Mouse (Mus musculus) forebrain, embryonic 12.5 days (tissue): ENCODE measurements at regions not wholly inside any gene's neighbourhood (a gene's known extent, or its start where the extent isn't known, plus 50 kb on each side); places are given as distances from the start of the nearest gene placed in this dataset.
A peak's percentile ranks its signal among the peaks of the same experiment; 100 is the strongest.

Source experiments
- ATAC-seq: fragments of 200-750 bp; cut with Nextera tagmentation; 2 replicates; pipeline ENCODE4 v1.8.0; 2017; ENCODE audit warnings: moderate TSS enrichment; ENCODE audit not compliant: low FRiP score
- H3K27ac ChIP-seq: fragments of 300-500 bp; sonication (generic); 2 replicates; pipeline ENCODE4 v1.5.1; 2016; ENCODE audit warnings: mild to moderate bottlenecking
- H3K27me3 ChIP-seq: fragments of 300-500 bp; sonication (generic); 2 replicates; pipeline ENCODE4 v1.6.1; 2016; ENCODE audit warnings: mild to moderate bottlenecking
- H3K36me3 ChIP-seq: fragments of 300-500 bp; sonication (generic); replicated peaks from 2 replicates; pipeline ENCODE4 v1.6.1; 2016; ENCODE audit warnings: mild to moderate bottlenecking
- H3K4me1 ChIP-seq: fragments of 300-500 bp; sonication (generic); 2 replicates; pipeline ENCODE4 v1.6.1; 2016
- H3K4me2 ChIP-seq: fragments of 300-500 bp; sonication (generic); 2 replicates; pipeline ENCODE4 v1.6.1; 2016; ENCODE audit warnings: mild to moderate bottlenecking, moderate library complexity
- H3K4me3 ChIP-seq: fragments of 300-500 bp; sonication (generic); replicated peaks from 2 replicates; pipeline ENCODE4 v1.5.1; 2016; ENCODE audit warnings: mild to moderate bottlenecking
- H3K9ac ChIP-seq: fragments of 300-500 bp; sonication (generic); 2 replicates; pipeline ENCODE4 v1.6.1; 2016; ENCODE audit warnings: mild to moderate bottlenecking
- H3K9me3 ChIP-seq: fragments of 300-500 bp; sonication (generic); 2 replicates; pipeline ENCODE4 v1.6.1; 2016
- WGBS: fragments of 180-500 bp; shearing (Covaris S2); methylation state at CpG from one replicate; pipeline ENCODE4 v1.1.7; 2016; 5-methylcytosine and 5-hydroxymethylcytosine counted together

- WGBS: 86% methylated on average over 7 of the region's 7 CpGs
- Histone ChIP-seq H3K27me3 (no peaks in the 10 kb centered on the region), H3K9ac (no peak overlapping the region), H3K36me3 (no peaks in the 10 kb centered on the region), H3K27ac (no peak overlapping the region), H3K9me3 (no peaks in the 10 kb centered on the region), H3K4me2 (no peak overlapping the region), H3K4me1 (no peaks in the 10 kb centered on the region), H3K4me3 (no peak overlapping the region)
- no peak for ATAC-seq
Measured at GRCm38 (mm10) chr2:160256251-160256650, 77.7 kb downstream of the Gm826 start.

GRCm38 (mm10) chr2:160250228-160250627 lies 83.7 kb downstream of the Gm826 start:
- Histone ChIP-seq H3K27ac (no peak overlapping the region), H3K4me3 (no peak overlapping the region), H3K9ac (no peak overlapping the region), H3K36me3 (no peaks in the 10 kb centered on the region), H3K27me3 (peaks cover 11% of the 10 kb centered on the region; the same call in 1 of the 2 replicates), H3K4me2 (no peak overlapping the region), H3K9me3 (no peaks in the 10 kb centered on the region), H3K4me1 (peaks cover 12% of the 10 kb centered on the region; the same call in 1 of the 2 replicates)
- WGBS: 86% methylated on average over 3 of the region's 3 CpGs
- ATAC-seq: no peak

GRCm38 (mm10) chr2:160249104-160250093 lies 84.6 kb downstream of the Gm826 start:
- Histone ChIP-seq H3K9me3 (no peaks in the 10 kb centered on the region), H3K27ac (no peak overlapping the region), H3K9ac (no peak overlapping the region), H3K4me2 (no peak overlapping the region), H3K27me3 (peaks cover 11% of the 10 kb centered on the region; the same call in 1 of the 2 replicates), H3K4me3 (no peak overlapping the region), H3K36me3 (no peaks in the 10 kb centered on the region), H3K4me1 (peaks cover 15% of the 10 kb centered on the region; the same call in 1 of the 2 replicates)
- WGBS: 69% methylated on average over 9 of the region's 9 CpGs
- peak; percentile 46; the same call in 1 of the 2 replicates for ATAC-seq

GRCm38 (mm10) chr2:160247286-160247685 lies 86.7 kb downstream of the Gm826 start:
- peaks cover 15% of the 10 kb centered on the region; the same call in 1 of the 2 replicates for H3K4me1 ChIP-seq
- no peak overlapping the region for H3K9ac ChIP-seq
- no peak overlapping the region for H3K4me3 ChIP-seq
- H3K27me3 ChIP-seq: peaks cover 11% of the 10 kb centered on the region; the same call in 1 of the 2 replicates
- no peaks in the 10 kb centered on the region for H3K9me3 ChIP-seq
- H3K4me2 ChIP-seq: no peak overlapping the region
- no peak for ATAC-seq
- H3K27ac ChIP-seq: no peak overlapping the region
- H3K36me3 ChIP-seq: no peaks in the 10 kb centered on the region
- WGBS: 80% methylated on average over 6 of the region's 6 CpGs

DNA sequence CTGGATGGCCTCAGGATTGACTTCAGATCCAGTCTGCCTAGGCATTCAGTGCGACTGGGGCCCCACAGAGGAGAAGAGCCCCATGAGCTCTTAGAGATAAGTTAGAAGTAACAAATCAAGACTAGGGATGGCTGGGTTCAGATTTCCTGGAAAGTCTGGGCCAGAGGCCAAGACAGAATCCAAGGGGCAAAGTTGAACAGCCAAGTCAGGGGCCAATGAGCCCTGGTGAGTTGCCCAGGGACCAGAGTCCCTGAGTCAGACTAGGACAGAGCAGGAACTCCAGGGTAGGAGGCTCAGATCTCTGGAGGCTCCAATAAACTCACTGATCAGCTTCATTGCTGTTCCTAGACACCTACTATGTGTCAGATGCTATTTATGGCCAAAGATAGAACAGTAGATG lies 87.6 kb downstream of the Gm826 start:
- Histone ChIP-seq H3K27ac (no peak overlapping the region), H3K4me3 (no peak overlapping the region), H3K9ac (no peak overlapping the region), H3K36me3 (no peaks in the 10 kb centered on the region), H3K9me3 (no peaks in the 10 kb centered on the region), H3K4me2 (no peak overlapping the region), H3K27me3 (peaks cover 11% of the 10 kb centered on the region; the same call in 1 of the 2 replicates), H3K4me1 (peaks cover 15% of the 10 kb centered on the region; the same call in 1 of the 2 replicates)
- WGBS: 93% methylated on average over 1 of the region's 1 CpGs
- no peak for ATAC-seq

DNA sequence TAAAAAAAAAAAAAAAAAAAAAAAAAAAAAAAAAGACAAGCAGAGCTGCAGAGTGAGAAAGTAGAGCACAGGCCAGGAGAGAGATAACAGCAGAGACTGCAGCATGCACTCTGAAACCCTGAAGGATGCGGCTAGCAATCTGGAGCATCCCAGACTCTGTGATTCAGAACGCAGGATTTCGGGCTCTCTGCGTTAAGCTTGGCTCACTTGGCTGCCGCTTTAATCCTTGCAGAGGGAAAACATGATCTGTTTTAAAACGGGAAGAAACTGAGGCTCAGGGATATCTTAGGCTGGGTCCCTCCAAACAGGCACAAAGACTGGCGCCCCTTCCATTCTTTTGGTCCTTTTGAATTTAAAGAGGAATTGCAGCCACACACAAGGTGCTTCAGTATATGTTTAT lies 89.1 kb downstream of the Gm826 start:
- no peak overlapping the region for H3K4me3 ChIP-seq
- no peak for ATAC-seq
- peaks cover 15% of the 10 kb centered on the region; the same call in 1 of the 2 replicates for H3K4me1 ChIP-seq
- no peaks in the 10 kb centered on the region for H3K9me3 ChIP-seq
- no peak overlapping the region for H3K27ac ChIP-seq
- no peak overlapping the region for H3K9ac ChIP-seq
- WGBS: 14% methylated on average over 7 of the region's 7 CpGs
- H3K4me2 ChIP-seq: no peak overlapping the region
- H3K27me3 ChIP-seq: peaks cover 11% of the 10 kb centered on the region; the same call in 1 of the 2 replicates
- H3K36me3 ChIP-seq: no peaks in the 10 kb centered on the region

GRCm38 (mm10) chr2:160240531-160241379 lies 93.2 kb downstream of the Gm826 start:
- H3K4me3 ChIP-seq: no peak overlapping the region
- 82% methylated on average over 12 of the region's 12 CpGs for WGBS
- H3K4me1 ChIP-seq: 0 out of 2 replicates have a peak, but pooled peaks cover 3% of the 10 kb centered on the region
- H3K27me3 ChIP-seq: peaks cover 4% of the 10 kb centered on the region; the same call in 1 of the 2 replicates
- ATAC-seq: no peak
- no peaks in the 10 kb centered on the region for H3K36me3 ChIP-seq
- H3K9me3 ChIP-seq: no peaks in the 10 kb centered on the region
- no peak overlapping the region for H3K4me2 ChIP-seq
- H3K9ac ChIP-seq: no peak overlapping the region
- H3K27ac ChIP-seq: no peak overlapping the region

DNA sequence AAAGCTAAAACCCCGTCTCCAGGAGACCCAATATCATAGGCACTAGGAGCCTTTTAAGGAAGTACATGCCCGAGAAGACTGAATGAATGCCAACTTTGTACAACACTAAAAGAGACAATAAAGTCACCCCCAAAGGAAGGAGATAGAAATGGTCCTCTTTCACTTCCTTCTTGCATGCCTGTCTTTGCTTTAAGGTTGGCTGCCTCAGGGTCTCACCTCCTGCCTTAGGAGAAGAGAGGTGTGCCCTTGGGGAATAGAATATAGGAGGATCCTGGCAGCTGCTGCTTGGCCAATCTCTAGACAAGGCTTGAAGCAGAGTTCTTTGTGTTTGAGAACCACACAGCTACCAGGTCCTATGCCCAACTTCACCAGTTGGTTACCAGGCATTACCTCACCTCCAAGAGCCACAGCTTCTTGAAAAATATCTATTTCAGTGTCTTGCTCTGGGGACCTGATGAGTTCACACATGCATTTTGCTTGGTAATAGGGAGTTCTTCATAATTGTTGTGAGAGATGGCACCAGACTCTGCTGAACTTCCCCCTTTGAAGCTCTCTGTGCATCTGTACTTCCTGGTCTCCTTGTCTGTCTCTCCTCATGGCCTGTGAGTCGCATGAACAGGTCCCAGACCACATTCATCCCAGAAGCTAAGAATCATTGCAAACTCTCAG lies 96.4 kb downstream of the Gm826 start:
- no peaks in the 10 kb centered on the region for H3K36me3 ChIP-seq
- H3K27ac ChIP-seq: no peak overlapping the region
- no peaks in the 10 kb centered on the region for H3K27me3 ChIP-seq
- H3K9ac ChIP-seq: no peak overlapping the region
- WGBS: 84% methylated on average over 3 of the region's 3 CpGs
- H3K4me2 ChIP-seq: no peak overlapping the region
- no peaks in the 10 kb centered on the region for H3K4me1 ChIP-seq
- ATAC-seq: no peak
- no peak overlapping the region for H3K4me3 ChIP-seq
- no peaks in the 10 kb centered on the region for H3K9me3 ChIP-seq

GRCm38 (mm10) chr2:160236806-160237205 lies 97.2 kb downstream of the Gm826 start:
- Histone ChIP-seq H3K4me1 (no peaks in the 10 kb centered on the region), H3K27me3 (no peaks in the 10 kb centered on the region), H3K4me2 (no peak overlapping the region), H3K4me3 (no peak overlapping the region), H3K36me3 (no peaks in the 10 kb centered on the region), H3K9me3 (no peaks in the 10 kb centered on the region), H3K9ac (no peak overlapping the region), H3K27ac (no peak overlapping the region)
- 93% methylated on average over 7 of the region's 7 CpGs for WGBS
- no peak for ATAC-seq

- no peak for ATAC-seq
- H3K4me1 ChIP-seq: no peaks in the 10 kb centered on the region
- H3K4me3 ChIP-seq: no peak overlapping the region
- no peak overlapping the region for H3K27ac ChIP-seq
- no peaks in the 10 kb centered on the region for H3K36me3 ChIP-seq
- H3K4me2 ChIP-seq: no peak overlapping the region
- no peak overlapping the region for H3K9ac ChIP-seq
- H3K9me3 ChIP-seq: no peaks in the 10 kb centered on the region
- WGBS: 80% methylated on average over 8 of the region's 8 CpGs
- H3K27me3 ChIP-seq: no peaks in the 10 kb centered on the region
Measured at GRCm38 (mm10) chr2:160230786-160231185, 103.2 kb downstream of the Gm826 start.

GRCm38 (mm10) chr2:160228331-160229035 lies 105.5 kb downstream of the Gm826 start:
- Histone ChIP-seq H3K27me3 (no peaks in the 10 kb centered on the region), H3K4me2 (no peak overlapping the region), H3K27ac (no peak overlapping the region), H3K9me3 (no peaks in the 10 kb centered on the region), H3K9ac (no peak overlapping the region), H3K4me1 (no peaks in the 10 kb centered on the region), H3K36me3 (no peaks in the 10 kb centered on the region), H3K4me3 (no peak overlapping the region)
- no peak for ATAC-seq
- 77% methylated on average over 8 of the region's 8 CpGs for WGBS
